Mouse (Mus musculus): ENCODE measurements around the gene Hsph1.

Hsph1 gene

GRCm38 (mm10) chr5:149588814-149589534 is 47.2 kb downstream of the Hsph1 start:
- no peak for DNase-seq (ENCODE audit: low spot score in 2 of 2)

GRCm38 (mm10) chr5:149587327-149587895 is 48.8 kb downstream of the Hsph1 start:
- no peak for DNase-seq (ENCODE audit: low spot score in 2 of 2)

- DNase-seq (ENCODE audit: low spot score in 2 of 2): no peak
Observed at GRCm38 (mm10) chr5:149585910-149586309, 50.3 kb downstream of the Hsph1 start.

GRCm38 (mm10) chr5:149585231-149585630 is 50.9 kb downstream of the Hsph1 start:
- DNase-seq (ENCODE audit: low spot score in 2 of 2): no peak

- DNase-seq (ENCODE audit: low spot score in 2 of 2): no peak
Observed at GRCm38 (mm10) chr5:149584154-149584655, 52.0 kb downstream of the Hsph1 start.

- no peak for DNase-seq (ENCODE audit: low spot score in 2 of 2)
Observed at GRCm38 (mm10) chr5:149583507-149583906, 52.7 kb downstream of the Hsph1 start.

GRCm38 (mm10) chr5:149582642-149583262 is 53.4 kb downstream of the Hsph1 start:
- no peak for DNase-seq (ENCODE audit: low spot score in 2 of 2)

- no peak for DNase-seq (ENCODE audit: low spot score in 2 of 2)
Observed at GRCm38 (mm10) chr5:149577449-149577848, 58.7 kb downstream of the Hsph1 start.

- no peak for DNase-seq (ENCODE audit: low spot score in 2 of 2)
Observed at GRCm38 (mm10) chr5:149576977-149577376, 59.2 kb downstream of the Hsph1 start.

GRCm38 (mm10) chr5:149568993-149569392 is 67.2 kb downstream of the Hsph1 start:
- DNase-seq (ENCODE audit: low spot score in 2 of 2): no peak

- DNase-seq (ENCODE audit: low spot score in 2 of 2): no peak
Observed at GRCm38 (mm10) chr5:149566957-149567356, 69.2 kb downstream of the Hsph1 start.

- DNase-seq (ENCODE audit: low spot score in 2 of 2): no peak
Observed at GRCm38 (mm10) chr5:149566026-149566425, 70.2 kb downstream of the Hsph1 start.
